Mouse (Mus musculus): ENCODE data around the gene Fgfr3. TPM values are rescaled to one million over a fixed set of nuclear protein-coding genes. Genes with fewer than 3 reads are reported as not detected.

Gene Fgfr3
- 43.5 and 60.1 TPM in 2 replicates for polyA plus RNA-seq (2021; fragmentation: Nextera tagmentation)
- long read RNA-seq, experiment 1, full-length matches to known transcripts: 3 of 17 reads
- long read RNA-seq, experiment 1, partial matches to known transcripts: 1 of 17 reads
- long read RNA-seq, experiment 1, other reads (novel, unspliced or antisense): 13 of 17 reads
- long read RNA-seq, experiment 2, full-length matches to known transcripts: 17 of 48 reads
- long read RNA-seq, experiment 2, partial matches to known transcripts: 16 of 48 reads
- long read RNA-seq, experiment 2, other reads (novel, unspliced or antisense): 15 of 48 reads

GRCm38 (mm10) chr5:33721541-33722265 is at the start of gene Fgfr3:
Gene Fgfr3 (plus strand): TSS chr5:33721674.

GRCm38 (mm10) chr5:33782345-33782998 is 61.0 kb downstream of the Fgfr3 start, which contains the start of gene Letm1:
Gene Letm1 (minus strand): TSS chr5:33782817.

Other genes starting within 250 kb of the Fgfr3 start
- gene Fam53a, start 92.0 kb upstream of the Fgfr3 start, polyA plus RNA-seq (2021; fragmentation: Nextera tagmentation): 35.9 and 41.3 TPM in 2 replicates
- gene Gm9903, start 91.7 kb upstream of the Fgfr3 start, polyA plus RNA-seq (2021; fragmentation: Nextera tagmentation): 0.67 and 0.90 TPM in 2 replicates
- 26.4 and 28.7 TPM in 2 replicates for gene Slbp, start 69.1 kb upstream of the Fgfr3 start, polyA plus RNA-seq (2021; fragmentation: Nextera tagmentation)
- gene Tacc3, start 63.5 kb upstream of the Fgfr3 start, polyA plus RNA-seq (2021; fragmentation: Nextera tagmentation): 2.8 and 3.5 TPM in 2 replicates
- gene Tmem129, start 63.3 kb upstream of the Fgfr3 start, polyA plus RNA-seq (2021; fragmentation: Nextera tagmentation): 34.8 and 37.0 TPM in 2 replicates
- gene Letm1, start 61.1 kb downstream of the Fgfr3 start, polyA plus RNA-seq (2021; fragmentation: Nextera tagmentation): 81.5 and 88.7 TPM in 2 replicates
- 6.6 and 6.9 TPM in 2 replicates for gene Nsd2, start 99.1 kb downstream of the Fgfr3 start, polyA plus RNA-seq (2021; fragmentation: Nextera tagmentation)
- gene Nelfa, start 214.7 kb downstream of the Fgfr3 start, polyA plus RNA-seq (2021; fragmentation: Nextera tagmentation): 17.5 and 18.6 TPM in 2 replicates